Mouse (Mus musculus): ENCODE data around the gene Herc3.

DNA sequence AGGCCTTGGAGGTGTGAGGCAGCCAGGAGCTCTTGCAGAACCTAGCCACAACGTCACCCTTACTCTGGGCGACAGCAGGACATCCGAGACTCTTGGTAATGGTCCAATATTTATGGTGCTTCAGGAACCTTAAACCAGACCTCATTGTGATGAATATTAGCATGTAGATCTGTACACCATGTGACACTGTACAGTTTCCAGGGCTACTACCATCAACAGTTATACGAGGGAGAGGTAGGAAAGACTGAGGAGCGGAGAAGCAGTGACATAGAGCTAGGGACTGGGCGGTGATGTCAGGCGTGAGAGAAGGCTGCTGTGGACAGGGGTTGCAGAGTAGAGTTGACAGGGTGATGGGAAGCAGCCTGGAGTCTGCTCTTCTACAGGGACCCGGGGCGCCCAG is 48.7 kb downstream of the Herc3 start:
- TF ChIP-seq CTCF (IDR thresholded peaks at IDR 0.05; ENCODE audit: low read depth, low read length) (no peak), POLR2A (IDR thresholded peaks at IDR 0.05; ENCODE audit: borderline replicate concordance, low read depth, low read length) (no peak)

Data from bone marrow macrophage, adult 2 months (primary cell).